Mouse (Mus musculus): Measurements from ENCODE around the gene Stk10.

Gene Stk10

DNA sequence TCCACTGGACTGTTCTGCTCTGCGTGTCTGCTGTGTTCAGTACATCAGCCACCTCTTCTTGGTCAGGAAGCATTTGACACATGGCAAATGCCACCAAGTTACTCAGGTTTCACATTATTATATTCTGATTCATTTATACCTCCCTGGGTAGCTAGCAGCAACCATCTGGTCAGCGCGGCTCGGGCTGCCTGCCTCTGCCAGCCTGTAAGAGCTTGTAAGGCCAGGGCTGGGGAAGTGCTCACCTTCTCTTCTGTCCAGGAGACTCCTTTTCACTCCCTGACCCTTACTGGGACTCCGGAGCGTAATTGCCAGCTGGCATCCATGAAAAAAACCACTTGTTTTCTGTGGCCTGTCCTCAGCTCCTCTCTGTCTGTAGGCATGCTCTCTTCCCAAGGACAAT lies 16.1 kb downstream of the Stk10 start:
- intact Hi-C loops (cut with DNase I), result no loop called here

GRCm38 (mm10) chr11:32550102-32550501 lies 17.0 kb downstream of the Stk10 start:
- intact Hi-C loops (cut with DNase I), result no loop called here

DNA sequence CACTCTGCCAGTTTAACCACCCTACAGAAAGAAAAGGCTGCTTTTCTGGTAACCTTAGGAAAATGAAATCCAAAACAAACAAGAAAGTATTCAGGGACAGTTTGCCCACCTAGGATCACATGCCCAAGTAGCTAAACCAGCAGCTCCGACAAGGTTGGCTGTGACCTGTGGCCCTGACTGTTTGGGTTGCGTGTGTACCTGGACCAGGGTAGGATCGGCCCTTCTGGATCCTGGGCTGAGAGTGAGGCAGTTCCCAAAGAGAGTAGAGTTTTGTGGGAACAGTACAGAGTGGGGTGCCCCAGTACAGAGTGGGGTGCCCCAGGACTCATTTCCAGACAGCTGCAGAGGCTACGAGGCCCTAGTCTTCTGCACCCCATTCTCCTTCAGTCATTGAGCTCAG lies 18.0 kb downstream of the Stk10 start:
- intact Hi-C loops (cut with DNase I), result no loop called here

DNA sequence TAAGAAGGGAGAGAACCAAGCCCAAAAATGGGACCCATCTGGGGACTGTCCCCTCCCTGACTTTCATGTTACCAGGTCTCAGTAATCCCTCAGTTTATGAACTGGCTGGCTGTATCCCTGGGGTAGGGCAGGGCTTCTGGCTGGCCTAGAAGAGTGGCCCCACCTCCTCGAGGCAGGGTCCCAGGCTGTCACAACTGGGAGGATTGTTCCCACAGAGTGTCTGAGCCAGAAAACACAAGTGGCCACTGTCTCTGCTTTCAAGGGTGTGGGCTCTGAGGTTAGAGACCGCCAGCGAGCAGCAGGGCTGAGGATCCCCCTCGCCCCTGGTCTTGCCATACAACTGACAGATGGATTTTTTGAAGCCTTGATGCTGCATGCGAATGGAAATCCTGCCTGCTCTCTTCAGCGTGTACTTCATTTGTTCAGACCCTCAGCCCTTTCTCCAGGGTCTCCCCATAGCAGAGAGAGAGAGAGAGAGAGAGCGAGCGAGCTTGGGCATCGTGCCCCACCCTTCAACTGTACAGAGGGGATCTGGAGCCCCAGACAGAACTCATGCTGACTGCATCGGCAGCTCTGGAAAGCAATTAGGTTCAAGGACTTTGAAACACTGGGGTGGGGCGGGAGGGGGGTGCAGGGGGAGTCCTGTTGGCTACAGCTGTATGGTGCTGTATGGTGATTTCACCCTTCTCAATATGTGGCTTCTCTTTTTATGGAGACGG lies 18.6 kb downstream of the Stk10 start:
- intact Hi-C loops (cut with DNase I), result no loop called here

- intact Hi-C loops (cut with DNase I), result no loop called here
Measured at GRCm38 (mm10) chr11:32552401-32553090, 19.4 kb downstream of the Stk10 start.

DNA sequence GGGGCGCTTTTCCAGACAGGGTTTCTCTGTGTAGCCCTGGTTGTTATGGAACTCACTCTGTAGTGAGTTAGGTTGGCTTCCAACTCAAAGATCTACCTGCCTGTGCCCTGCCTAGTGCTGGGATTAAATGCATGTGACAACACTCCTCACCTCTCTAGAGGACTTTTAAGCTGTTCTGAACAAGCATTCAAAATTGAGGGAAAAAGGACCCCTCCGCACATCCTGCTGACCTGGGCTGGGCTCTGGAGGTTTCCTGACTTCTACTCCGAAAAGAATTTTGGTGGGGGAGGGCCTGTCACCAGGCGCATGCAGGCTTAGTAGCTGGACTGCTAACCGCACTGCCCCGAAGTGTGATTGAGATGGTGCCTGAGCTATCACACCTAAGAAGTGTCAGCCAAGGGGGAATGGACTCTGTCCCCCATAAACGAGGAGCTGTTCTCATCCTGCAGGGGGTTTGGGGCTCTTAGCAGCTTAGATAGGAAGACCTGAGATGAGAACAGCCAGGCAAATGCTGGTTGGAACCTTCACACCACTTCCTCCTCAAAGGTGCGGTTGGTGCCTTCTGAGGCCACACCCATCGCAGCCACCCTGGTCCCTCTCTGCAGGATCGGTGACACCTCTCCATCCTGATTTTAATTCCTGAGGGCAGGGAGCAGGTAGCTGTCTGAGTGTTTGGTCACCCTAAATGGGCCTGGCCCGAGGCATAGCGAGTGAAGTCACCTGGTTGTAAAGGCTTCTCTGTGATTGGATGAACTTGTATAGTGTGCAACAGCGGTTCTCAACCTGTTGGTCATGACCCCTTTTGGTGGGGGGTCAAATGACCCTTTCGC lies 20.4 kb downstream of the Stk10 start:
- intact Hi-C loops (cut with DNase I), result no loop called here

DNA sequence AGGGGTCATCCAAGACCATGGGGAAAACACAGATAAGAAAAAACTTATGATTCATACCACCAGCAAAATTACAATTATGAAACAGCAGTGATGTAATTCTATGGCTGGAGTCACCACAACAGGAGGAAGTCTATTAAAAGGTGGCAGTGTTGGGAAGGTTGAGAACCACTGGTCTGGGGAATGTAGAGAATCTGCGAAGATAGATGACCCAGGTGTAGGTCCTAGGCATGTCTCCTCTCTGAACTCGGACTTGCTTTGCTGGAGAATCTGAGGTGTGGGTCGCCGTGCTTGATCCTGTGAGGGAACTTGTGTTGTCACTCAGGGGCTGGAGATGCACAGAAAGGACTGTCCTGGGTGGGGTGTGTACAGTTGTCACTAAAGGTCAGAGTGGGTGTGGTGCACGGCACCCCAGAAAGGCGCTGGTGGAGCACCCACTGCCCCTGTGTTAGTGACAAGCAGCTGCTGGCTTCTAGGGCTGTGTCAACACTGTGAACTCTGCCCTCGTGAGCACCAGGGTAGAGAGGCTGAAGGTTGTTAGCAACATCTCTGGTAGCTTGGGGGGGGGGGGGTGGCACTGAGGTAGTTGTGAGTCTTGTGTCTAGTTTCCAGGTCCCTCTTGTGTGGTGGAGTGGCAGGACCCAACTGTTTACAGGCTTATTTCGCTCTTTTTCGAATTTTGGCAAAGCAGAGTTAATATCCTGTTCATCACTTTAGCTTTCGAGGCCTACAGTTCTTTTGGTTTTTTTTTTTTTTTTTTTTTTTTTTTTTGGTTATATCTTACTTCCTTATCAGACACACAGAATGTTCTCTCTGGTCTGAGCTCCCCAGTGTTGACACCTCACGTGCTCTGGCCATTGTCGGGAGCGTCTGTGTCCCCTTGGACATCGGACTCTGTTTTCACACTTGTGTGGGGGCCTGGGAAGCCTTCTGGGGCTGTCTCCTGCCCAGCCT lies 21.3 kb downstream of the Stk10 start:
- intact Hi-C loops (cut with DNase I), result no loop called here

DNA sequence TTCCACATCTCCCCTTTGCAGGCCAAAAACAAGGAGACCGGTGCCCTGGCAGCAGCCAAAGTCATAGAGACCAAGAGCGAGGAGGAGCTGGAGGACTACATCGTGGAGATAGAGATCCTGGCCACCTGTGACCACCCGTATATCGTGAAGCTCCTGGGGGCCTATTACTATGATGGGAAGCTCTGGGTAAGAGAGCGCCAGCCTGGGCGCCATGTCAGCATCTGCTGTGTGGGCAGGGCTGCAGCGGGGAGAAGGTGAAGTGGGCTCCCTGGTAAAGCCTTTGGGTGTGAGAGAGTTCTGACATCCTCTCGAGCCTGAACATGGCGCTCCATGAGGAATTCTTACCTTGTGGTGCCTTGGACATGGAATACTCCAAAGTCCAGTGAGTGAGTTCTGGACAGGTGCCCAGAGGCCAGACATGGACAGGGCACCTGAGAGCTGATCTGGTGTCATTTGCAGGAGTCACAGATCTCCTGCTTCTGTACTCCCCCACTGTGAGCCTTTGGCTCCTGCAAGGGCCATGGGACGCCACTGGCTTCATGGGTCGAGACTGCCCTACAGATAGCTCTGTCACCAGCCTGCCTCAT lies 22.1 kb downstream of the Stk10 start:
- intact Hi-C loops (cut with DNase I), result no loop called here

DNA sequence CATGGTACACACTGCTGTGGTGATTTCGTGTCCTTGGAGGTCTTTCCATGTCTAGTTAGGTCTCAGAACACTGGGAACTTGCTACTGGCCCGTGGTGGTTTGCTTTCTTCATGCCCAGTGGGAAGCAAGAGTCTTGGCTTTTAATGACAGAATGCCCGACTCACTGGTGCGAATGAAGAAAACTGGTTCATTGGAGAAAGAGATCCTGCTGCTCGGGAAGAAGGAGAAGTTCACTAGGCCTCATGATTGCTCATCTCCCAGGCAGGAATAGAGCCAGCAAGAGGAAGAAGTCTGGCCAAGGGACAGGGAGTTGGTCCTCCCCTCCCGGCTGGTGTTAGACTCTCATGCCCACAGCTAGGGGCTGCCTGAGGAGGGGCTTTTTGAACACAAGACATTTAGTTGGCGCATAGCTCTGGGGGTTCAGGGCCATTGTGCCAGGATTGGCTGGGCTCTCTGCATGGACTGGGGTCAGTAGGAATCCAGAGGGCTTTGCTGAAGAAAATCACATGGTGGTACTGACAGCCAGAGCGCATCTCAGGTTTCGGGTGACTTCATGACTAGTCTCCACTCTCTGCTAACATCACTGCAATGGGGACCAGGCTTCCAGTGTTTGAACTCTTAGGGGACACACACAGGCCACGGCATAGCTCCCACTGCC lies 23.4 kb downstream of the Stk10 start:
- intact Hi-C loops (cut with DNase I), result no loop called here

- intact Hi-C loops (cut with DNase I), result no loop called here
Measured at GRCm38 (mm10) chr11:32558026-32558425, 24.9 kb downstream of the Stk10 start.

DNA sequence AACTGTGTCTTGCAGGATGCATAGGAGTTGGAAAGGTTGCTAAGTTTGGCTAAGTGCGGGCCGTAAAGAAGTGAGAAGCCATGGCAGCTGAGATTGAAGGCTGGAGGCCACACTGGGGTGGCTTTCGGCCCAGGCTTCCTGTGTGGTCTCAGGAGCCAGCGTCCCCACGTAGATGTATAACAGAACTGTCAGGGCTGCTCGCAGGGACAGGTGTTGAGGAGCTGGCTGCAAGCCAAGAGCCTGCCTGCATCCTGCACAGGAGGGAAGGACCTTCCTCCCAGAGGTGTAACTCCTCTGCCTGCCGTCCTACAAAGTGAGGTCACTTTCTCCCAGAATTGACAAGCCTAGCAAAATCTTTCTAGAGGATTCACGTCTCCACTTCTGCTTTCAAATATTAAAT lies 25.6 kb downstream of the Stk10 start:
- intact Hi-C loops (cut with DNase I), result no loop called here

- intact Hi-C loops (cut with DNase I), result no loop called here
Measured at GRCm38 (mm10) chr11:32560015-32560770, 27.1 kb downstream of the Stk10 start.

GRCm38 (mm10) chr11:32561465-32562355 lies 28.6 kb downstream of the Stk10 start:
- intact Hi-C loops (cut with DNase I), result no loop called here

DNA sequence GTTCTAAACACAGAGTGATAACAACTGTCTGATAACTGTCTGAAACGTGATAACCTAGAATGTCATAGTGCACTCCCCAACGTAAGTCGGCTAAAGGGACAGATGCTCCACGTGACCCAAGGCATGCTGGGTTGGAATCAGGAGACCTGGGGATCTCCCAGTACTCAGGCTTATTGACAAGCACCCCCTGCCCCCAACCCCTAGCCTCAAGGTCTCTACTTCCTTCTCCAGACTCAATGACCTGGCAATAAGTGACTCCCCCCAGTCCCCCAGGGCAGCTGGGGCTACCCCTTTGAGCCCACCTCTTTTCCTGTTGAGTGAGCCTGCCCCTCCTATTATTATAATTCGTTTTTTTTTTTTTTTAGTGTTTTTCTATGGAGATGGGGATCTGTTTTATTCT lies 29.6 kb downstream of the Stk10 start:
- intact Hi-C loops (cut with DNase I), result no loop called here

GRCm38 (mm10) chr11:32563660-32564059 lies 30.6 kb downstream of the Stk10 start:
- intact Hi-C loops (cut with DNase I), result no loop called here

DNA sequence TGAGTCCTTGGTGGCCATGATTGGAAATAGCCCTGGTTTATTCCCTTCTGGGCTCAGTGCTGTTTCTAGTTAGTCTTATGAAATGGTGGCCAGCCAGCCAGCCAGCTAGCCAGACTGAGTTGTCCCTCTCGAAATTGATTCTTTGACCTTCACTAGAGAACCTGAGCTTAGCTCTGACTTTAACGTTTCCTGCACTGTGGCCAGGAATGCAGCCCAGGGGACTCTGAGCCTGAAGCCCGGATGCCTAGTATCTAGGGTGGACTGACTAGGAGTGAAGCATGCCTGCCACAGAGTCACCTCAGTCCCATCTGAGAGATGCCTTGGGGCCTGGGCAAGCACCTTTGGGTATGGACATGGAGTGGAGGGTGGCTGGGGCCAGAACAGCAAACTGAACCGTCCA lies 31.5 kb downstream of the Stk10 start:
- intact Hi-C loops (cut with DNase I), result no loop called here

DNA sequence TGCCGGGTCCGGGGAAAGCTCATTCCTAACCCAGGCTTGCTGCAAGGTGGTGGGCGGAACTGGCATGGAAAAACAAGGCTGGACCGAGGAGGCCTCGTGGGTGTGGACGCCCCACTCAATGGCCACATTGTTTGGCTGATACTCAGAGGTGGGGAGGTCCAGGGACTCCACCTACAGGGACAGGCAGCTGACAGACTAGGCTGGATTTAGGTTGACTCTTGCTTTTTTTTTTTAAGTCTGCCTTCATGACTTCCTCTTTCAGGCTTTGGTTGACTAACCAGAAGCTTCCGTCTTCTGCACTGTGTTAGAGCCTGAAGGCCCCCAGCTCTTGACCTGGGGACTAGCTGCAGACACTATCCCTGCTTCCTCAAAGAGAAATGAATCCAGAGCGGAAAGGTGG lies 32.0 kb downstream of the Stk10 start:
- intact Hi-C loops (cut with DNase I), result no loop called here

DNA sequence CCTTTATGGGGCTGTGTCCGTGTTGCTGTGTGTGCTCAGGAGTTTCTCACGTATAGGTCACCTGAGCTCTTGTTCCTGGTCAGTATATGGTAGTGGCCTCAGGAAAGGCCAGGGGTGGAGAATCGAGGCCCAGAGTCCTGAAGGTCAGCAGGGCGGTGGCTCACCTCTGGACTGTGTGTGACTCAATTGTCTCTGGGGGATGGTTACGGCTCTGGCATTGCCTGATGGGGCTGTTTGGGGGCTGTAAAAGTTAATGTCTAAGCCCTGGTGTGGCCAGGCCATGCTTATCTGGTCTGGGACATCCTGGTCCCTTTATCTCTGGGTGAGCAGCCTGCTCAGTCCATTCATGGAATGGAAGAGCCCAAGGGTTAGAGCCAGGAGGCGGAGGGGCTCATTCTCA lies 33.1 kb downstream of the Stk10 start:
- intact Hi-C loops (cut with DNase I), result no loop called here
